Mouse (Mus musculus) ES-Bruce4 (cell line): ENCODE results near the gene Magi2. TPM values are rescaled to one million over a fixed set of nuclear protein-coding genes. Genes with fewer than 3 reads are reported as not detected.

Experiments
- H3K27ac ChIP-seq: 2 replicates; pipeline ENCODE4 v1.5.1; 2012; ENCODE audit warnings: low read length, inconsistent platforms; ENCODE audit not compliant: insufficient read depth
- H3K27me3 ChIP-seq: 2 replicates; pipeline ENCODE4 v1.6.1; 2012; ENCODE audit warnings: mild to moderate bottlenecking, low read length, inconsistent platforms; ENCODE audit not compliant: control insufficient read depth, poor library complexity, insufficient read depth, severe bottlenecking
- H3K36me3 ChIP-seq: 2 replicates; pipeline ENCODE4 v1.6.1; 2012; ENCODE audit warnings: inconsistent platforms, mild to moderate bottlenecking, low read length, moderate library complexity; ENCODE audit not compliant: control insufficient read depth, poor library complexity, insufficient read depth, severe bottlenecking
- H3K4me1 ChIP-seq: one replicate; pipeline ENCODE4 v1.8.1; 2011; ENCODE audit warnings: low read length; ENCODE audit not compliant: control insufficient read depth, insufficient read depth
- H3K4me3 ChIP-seq: 2 replicates; pipeline ENCODE4 v1.5.1; 2011; ENCODE audit warnings: low read depth, mild to moderate bottlenecking, low read length
- H3K9ac ChIP-seq: 2 replicates; pipeline ENCODE4 v1.6.1; 2012; ENCODE audit warnings: low read depth, mild to moderate bottlenecking, inconsistent platforms; ENCODE audit not compliant: poor library complexity, severe bottlenecking
- H3K9me3 ChIP-seq: replicated peaks from 2 replicates; pipeline ENCODE4 v1.6.1; 2012; ENCODE audit warnings: mild to moderate bottlenecking, low read length, inconsistent platforms; ENCODE audit not compliant: control insufficient read depth, poor library complexity, insufficient read depth, severe bottlenecking
- CTCF ChIP-seq: IDR thresholded peaks from one replicate; pipeline ENCODE4 v1.8.1; 2011; ENCODE audit warnings: low read depth, low read length
- EP300 ChIP-seq: IDR thresholded peaks from 2 replicates; pipeline ENCODE4 v1.6.1; 2011; ENCODE audit warnings: low read depth, low read length; ENCODE audit not compliant: insufficient read depth
- POLR2A ChIP-seq: IDR thresholded peaks from one replicate; pipeline ENCODE4 v1.8.1; 2011; ENCODE audit warnings: low read length; ENCODE audit not compliant: insufficient read depth
- polyA plus RNA-seq: library from polyadenylated mRNA; stranded (reverse); fragments of >200 nt; gene quantifications from 2 replicates; pipeline ENCODE4 v1.2.4, GENCODE M21; 2011; ENCODE audit warnings: low read depth; ENCODE audit not compliant: missing spikeins, insufficient read depth, insufficient read length

The Magi2 gene
- polyA plus RNA-seq, 1 experiment: 1.8 TPM

GRCm38 (mm10) chr5:20653425-20654185 lies 1426.8 kb downstream of the Magi2 start:
- no peaks in the 10 kb centered on the region for H3K4me1 ChIP-seq
- no peak overlapping the region for H3K27ac ChIP-seq
- H3K9me3 ChIP-seq: no peaks in the 10 kb centered on the region

GRCm38 (mm10) chr5:20654766-20655472 lies 1428.1 kb downstream of the Magi2 start:
- Histone ChIP-seq H3K4me1 (no peaks in the 10 kb centered on the region), H3K9ac (no peak overlapping the region), H3K27me3 (no peaks in the 10 kb centered on the region), H3K27ac (no peak overlapping the region), H3K4me3 (no peak overlapping the region), H3K36me3 (no peaks in the 10 kb centered on the region), H3K9me3 (no peaks in the 10 kb centered on the region)
- no peak for TF ChIP-seq POLR2A
- TF ChIP-seq CTCF: no peak
- no peak for TF ChIP-seq EP300

More at GRCm38 (mm10) chr5:20653425-20654185, 1426.8 kb downstream of the Magi2 start:
- Histone ChIP-seq H3K4me3 (no peak overlapping the region), H3K36me3 (no peaks in the 10 kb centered on the region), H3K27me3 (no peaks in the 10 kb centered on the region), H3K9ac (no peak overlapping the region)
- TF ChIP-seq EP300 (no peak), POLR2A (no peak), CTCF (no peak)

GRCm38 (mm10) chr5:20657056-20657455 lies 1430.2 kb downstream of the Magi2 start:
- no peaks in the 10 kb centered on the region for H3K36me3 ChIP-seq
- H3K4me1 ChIP-seq: no peaks in the 10 kb centered on the region
- no peak for TF ChIP-seq POLR2A
- TF ChIP-seq EP300: no peak

GRCm38 (mm10) chr5:20667601-20668000 lies 1440.8 kb downstream of the Magi2 start:
- H3K4me1 ChIP-seq: peaks cover 1% of the 10 kb centered on the region
- no peak overlapping the region for H3K9ac ChIP-seq
- H3K4me3 ChIP-seq: no peak overlapping the region
- no peaks in the 10 kb centered on the region for H3K9me3 ChIP-seq
- H3K27me3 ChIP-seq: no peaks in the 10 kb centered on the region
- no peaks in the 10 kb centered on the region for H3K36me3 ChIP-seq
- H3K27ac ChIP-seq: no peak overlapping the region
- no peak for TF ChIP-seq EP300
- no peak for TF ChIP-seq POLR2A
- TF ChIP-seq CTCF: no peak

More at GRCm38 (mm10) chr5:20657056-20657455, 1430.2 kb downstream of the Magi2 start:
- Histone ChIP-seq H3K4me3 (no peak overlapping the region), H3K9ac (no peak overlapping the region), H3K9me3 (no peaks in the 10 kb centered on the region), H3K27ac (no peak overlapping the region), H3K27me3 (no peaks in the 10 kb centered on the region)

- Histone ChIP-seq H3K36me3 (no peaks in the 10 kb centered on the region), H3K9me3 (no peaks in the 10 kb centered on the region), H3K27me3 (no peaks in the 10 kb centered on the region), H3K27ac (no peak overlapping the region), H3K9ac (no peak overlapping the region), H3K4me1 (peaks cover 1% of the 10 kb centered on the region), H3K4me3 (no peak overlapping the region)
- no peak for TF ChIP-seq POLR2A
- no peak for TF ChIP-seq EP300
- no peak for TF ChIP-seq CTCF
These were observed 1442.0 kb downstream of the Magi2 start for GRCm38 (mm10) chr5:20668736-20669355.

GRCm38 (mm10) chr5:20669456-20669855 lies 1442.6 kb downstream of the Magi2 start:
- Histone ChIP-seq H3K9ac (no peak overlapping the region), H3K27me3 (no peaks in the 10 kb centered on the region), H3K4me3 (no peak overlapping the region), H3K27ac (no peak overlapping the region), H3K36me3 (no peaks in the 10 kb centered on the region), H3K4me1 (peaks cover 3% of the 10 kb centered on the region), H3K9me3 (no peaks in the 10 kb centered on the region)
- TF ChIP-seq CTCF (no peak), POLR2A (no peak), EP300 (no peak)
